Mouse (Mus musculus): ENCODE results near the gene Cbfa2t2.

Cbfa2t2 gene

GRCm38 (mm10) chr2:154568329-154569070 is 132.2 kb downstream of the Cbfa2t2 start:
- DNase-seq (ENCODE audit: low spot score in 2 of 2), result no peak

- DNase-seq (ENCODE audit: low spot score in 2 of 2), result peak in 1 of 2 experiments; percentile 57
These were observed 132.9 kb downstream of the Cbfa2t2 start for GRCm38 (mm10) chr2:154569071-154569748.

- DNase-seq (ENCODE audit: low spot score in 2 of 2), result peak; percentile 85 to 93
These were observed 133.6 kb downstream of the Cbfa2t2 start, which contains the start of gene E2f1 for GRCm38 (mm10) chr2:154569836-154570286. Gene E2f1, minus strand, starts transcription at chr2:154569892.

GRCm38 (mm10) chr2:154570666-154571065 is 134.4 kb downstream of the Cbfa2t2 start:
- DNase-seq (ENCODE audit: low spot score in 2 of 2), result no peak

- DNase-seq (ENCODE audit: low spot score in 2 of 2), result no peak
These were observed 135.0 kb downstream of the Cbfa2t2 start for GRCm38 (mm10) chr2:154571266-154571665.

GRCm38 (mm10) chr2:154571976-154572375 is 135.7 kb downstream of the Cbfa2t2 start:
- DNase-seq (ENCODE audit: low spot score in 2 of 2), result no peak

- DNase-seq (ENCODE audit: low spot score in 2 of 2), result no peak
These were observed 136.7 kb downstream of the Cbfa2t2 start for GRCm38 (mm10) chr2:154572996-154573395.

- no peak for DNase-seq (ENCODE audit: low spot score in 2 of 2)
These were observed 138.0 kb downstream of the Cbfa2t2 start for GRCm38 (mm10) chr2:154574271-154574670.

- no peak for DNase-seq (ENCODE audit: low spot score in 2 of 2)
These were observed 140.8 kb downstream of the Cbfa2t2 start for GRCm38 (mm10) chr2:154576876-154577743.

- no peak for DNase-seq (ENCODE audit: low spot score in 2 of 2)
These were observed 141.4 kb downstream of the Cbfa2t2 start for GRCm38 (mm10) chr2:154577744-154578067.

- no peak for DNase-seq (ENCODE audit: low spot score in 2 of 2)
These were observed 144.3 kb downstream of the Cbfa2t2 start for GRCm38 (mm10) chr2:154580586-154580985.

- no peak for DNase-seq (ENCODE audit: low spot score in 2 of 2)
These were observed 145.1 kb downstream of the Cbfa2t2 start for GRCm38 (mm10) chr2:154581421-154581820.

- peak; percentile 82 to 90 for DNase-seq (ENCODE audit: low spot score in 2 of 2)
These were observed 147.9 kb downstream of the Cbfa2t2 start for GRCm38 (mm10) chr2:154583906-154584872.

- no peak for DNase-seq (ENCODE audit: low spot score in 2 of 2)
These were observed 148.8 kb downstream of the Cbfa2t2 start for GRCm38 (mm10) chr2:154584931-154585601.

GRCm38 (mm10) chr2:154586405-154586804 is 150.1 kb downstream of the Cbfa2t2 start:
- DNase-seq (ENCODE audit: low spot score in 2 of 2), result peak in 1 of 2 experiments; percentile 54
